Mouse (Mus musculus) embryonic fibroblast, embryonic 13.5 days (primary cell): Measurements from ENCODE around the gene Shd.

Experiments
- CTCF ChIP-seq: IDR thresholded peaks from 2 replicates; pipeline ENCODE4 v1.5.1; 2011; ENCODE audit warnings: mild to moderate bottlenecking, control low read depth, low read length, moderate library complexity, borderline replicate concordance; ENCODE audit not compliant: insufficient read depth
- POLR2A ChIP-seq: IDR thresholded peaks from 2 replicates; pipeline ENCODE4 v1.6.1; 2011; ENCODE audit warnings: low read depth, mild to moderate bottlenecking, control low read depth, low read length, moderate library complexity

- TF ChIP-seq CTCF, result no peak
- TF ChIP-seq POLR2A, result no peak
Observed at GRCm38 (mm10) chr17:56016382-56016781, 46.1 kb downstream of the Shd start.
